ENCODE assay signal across 21 mouse cellular contexts in the genomic region with DNA sequence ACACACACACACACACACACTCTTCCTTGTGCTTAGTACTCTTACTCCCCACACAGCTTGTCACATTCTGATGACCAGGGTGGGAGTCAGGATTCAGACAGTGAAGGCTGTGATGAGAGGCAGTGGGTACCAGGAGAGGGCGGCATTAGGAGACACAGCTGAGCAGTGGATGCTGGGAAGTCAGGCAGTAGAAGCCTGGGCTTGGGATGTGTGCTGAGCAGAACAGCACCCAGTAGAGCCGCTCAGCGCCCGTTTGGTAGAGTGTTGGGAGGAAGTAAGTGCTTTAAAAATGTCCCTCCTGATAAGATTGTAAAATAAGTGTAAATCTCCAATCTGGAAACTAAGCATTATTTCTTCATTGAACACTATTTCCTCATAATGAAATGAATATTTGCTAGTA.
"Had no signal": no experiment of that assay in that cellular context is flagged by ENCODE, and none has a peak within 500 bp of the region (broad histone marks: within the 10 kb centered on the region; RNA-seq: fewer than 3 reads in every experiment).

No protein-coding gene starts in this region.

- ATAC-seq: liver, postnatal 0 days; lung, postnatal 0 days had no signal

- H3K27ac ChIP-seq: kidney, postnatal 0 days; limb, embryonic 12.5 days; limb, embryonic 15.5 days; liver, embryonic 14.5 days; macrophage; stomach, postnatal 0 days had no signal

- H3K9ac ChIP-seq: limb, embryonic 12.5 days; limb, embryonic 15.5 days; liver, embryonic 14.5 days; liver, postnatal 0 days; lung, embryonic 14.5 days had no signal

- H3K4me2 ChIP-seq: limb, embryonic 12.5 days; limb, embryonic 15.5 days; liver, embryonic 11.5 days; lung, embryonic 14.5 days had no signal

- H3K4me3 ChIP-seq: limb, embryonic 12.5 days; limb, embryonic 15.5 days; myocyte had no signal

- H3K9me3 ChIP-seq: limb, embryonic 12.5 days; limb, embryonic 15.5 days had no signal

- H3K27me3 ChIP-seq: limb, embryonic 12.5 days; limb, embryonic 15.5 days had no signal

- DNase-seq: kidney, adult 2 months; kidney, postnatal 25 days; left cerebral cortex, postnatal 4 days; liver, postnatal 0 days; lung, embryonic 14.5 days; midbrain, embryonic 14.5 days; right cerebral cortex, adult 18-20 months; right cerebral cortex, postnatal 14 days; right cerebral cortex, postnatal 4 days; thymus, adult 2 months; thymus, postnatal 14 days; thymus, postnatal 4 days had no signal
